ENCODE assay signal across 9 mouse cellular contexts in genomic region chr7:144587291-144587690, GRCm38 (mm10). TPM values are rescaled to one million over a fixed set of nuclear protein-coding genes. Genes with fewer than 3 reads are reported as not detected.
DNase-seq lines count a peak whose midpoint lies in the region; ATAC-seq and TF ChIP-seq lines count a peak whose summit lies in the region.
"Had no signal": no experiment of that assay in that cellular context is flagged by ENCODE, and none has a peak within 500 bp of the region (broad histone marks: within the 10 kb centered on the region; RNA-seq: fewer than 3 reads in every experiment).

No protein-coding gene starts in this region.

- peak; percentile 51 to 79 for DNase-seq in adrenal gland, adult (ENCODE audit: inconsistent age in 2 of 2, low spot score in 1 of 2)
- no peak for DNase-seq in adrenal gland, adult 8-10 months
- peak; percentile 66 for DNase-seq in kidney, postnatal 0 days (ENCODE audit: low spot score)
- peak; percentile 59 for DNase-seq in adrenal gland, postnatal 25 days
- peak; percentile 69 to 78 for DNase-seq in layer of hippocampus, postnatal 10 days (ENCODE audit: low spot score in 2 of 2)
- peak; percentile 71 for DNase-seq in retina, embryonic 14.5 days (ENCODE audit: low spot score)
- no peak for DNase-seq in natural killer cell, adult 2 months (ENCODE audit: low spot score in 2 of 2)

- 0 out of 2 replicates have a peak, but pooled peaks cover 6% of the 10 kb centered on the region for H3K4me1 ChIP-seq in kidney, postnatal 0 days (replicated peaks; ENCODE audit: insufficient read depth, low read length)
- peaks cover 7% of the 10 kb centered on the region; the same call in 1 of the 2 replicates for H3K4me1 ChIP-seq in kidney, embryonic 14.5 days (ENCODE audit: control insufficient read depth, insufficient read depth, low read length)

- whole genome bisulfite sequencing in kidney, postnatal 0 days, result 39% methylated on average over 2 of the region's 2 CpGs
- 33% methylated on average over 2 of the region's 2 CpGs for WGBS in kidney, embryonic 14.5 days

- no peaks in the 10 kb centered on the region for H3K27me3 ChIP-seq in kidney, postnatal 0 days (ENCODE audit: insufficient read depth, low read length)
- no peaks in the 10 kb centered on the region for H3K27me3 ChIP-seq in kidney, embryonic 14.5 days (ENCODE audit: control insufficient read depth, insufficient read depth, low read length)
- H3K27me3 ChIP-seq: limb, embryonic 12.5 days had no signal

- H3K27ac ChIP-seq in kidney, postnatal 0 days, result no peak overlapping the region
- H3K27ac ChIP-seq in kidney, embryonic 14.5 days (ENCODE audit: low read depth, low read length), result no peak overlapping the region
- H3K27ac ChIP-seq: limb, embryonic 12.5 days had no signal

- peak; percentile 74 for TF ChIP-seq CTCF in kidney, postnatal 0 days (IDR thresholded peaks at IDR 0.05; ENCODE audit: low read depth)

- no peak overlapping the region for H3K9ac ChIP-seq in kidney, postnatal 0 days (ENCODE audit: low read depth, low read length)
- H3K9ac ChIP-seq in kidney, embryonic 14.5 days (ENCODE audit: low read depth, low read length), result no peak overlapping the region
- H3K9ac ChIP-seq: limb, embryonic 12.5 days had no signal

- no peak overlapping the region for H3K4me3 ChIP-seq in kidney, postnatal 0 days (replicated peaks; ENCODE audit: low read depth, low read length)
- no peak overlapping the region for H3K4me3 ChIP-seq in kidney, embryonic 14.5 days (ENCODE audit: low read length)
- H3K4me3 ChIP-seq: limb, embryonic 12.5 days had no signal

- H3K4me2 ChIP-seq in kidney, postnatal 0 days (ENCODE audit: low read length), result no peak overlapping the region
- no peak overlapping the region for H3K4me2 ChIP-seq in kidney, embryonic 14.5 days (replicated peaks; ENCODE audit: low read depth, low read length)
- H3K4me2 ChIP-seq: limb, embryonic 12.5 days had no signal

- H3K36me3 ChIP-seq in kidney, postnatal 0 days (ENCODE audit: insufficient read depth, low read length), result no peaks in the 10 kb centered on the region
- H3K36me3 ChIP-seq in kidney, embryonic 14.5 days (ENCODE audit: control insufficient read depth, insufficient read depth, low read length), result peaks cover under 1% of the 10 kb centered on the region; the same call in 1 of the 2 replicates
- H3K36me3 ChIP-seq: limb, embryonic 12.5 days had no signal

- H3K9me3 ChIP-seq in kidney, postnatal 0 days (replicated peaks; ENCODE audit: low read length), result no peaks in the 10 kb centered on the region
- H3K9me3 ChIP-seq in kidney, embryonic 14.5 days (ENCODE audit: control insufficient read depth, low read length), result no peaks in the 10 kb centered on the region
- H3K9me3 ChIP-seq: limb, embryonic 12.5 days had no signal

- no peak for ATAC-seq in kidney, postnatal 0 days (replicated peaks; ENCODE audit: low FRiP score, low read depth)
- ATAC-seq in kidney, embryonic 14.5 days (ENCODE audit: low FRiP score, low TSS enrichment), result no peak

RNA-seq across cellular contexts. Expression of gene Fadd, which starts 5.0 kb away (rescaled TPM):
- 10 to 100 TPM; 13.2 to 14.9 (median 13.8) TPM for total RNA-seq in adrenal gland, adult 8-10 months (2022)
- 12.6 and 13.1 TPM in 2 replicates for polyA plus RNA-seq in kidney, postnatal 0 days (2015; fragmentation: Nextera tagmentation; extraction: Ambion mirVana)
- polyA plus RNA-seq in kidney, embryonic 14.5 days (2014; fragmentation: Nextera tagmentation; extraction: Ambion mirVana), result 10.9 and 15.2 TPM in 2 replicates
- 13.5 and 17.1 TPM in 2 replicates for total RNA-seq in adrenal gland, postnatal 25 days (2021)
- total RNA-seq in layer of hippocampus, postnatal 10 days (2021), result 1 to 10 TPM; 2.9 to 3.1 TPM

RNA-seq across cellular contexts. Expression of gene Ppfia1, which starts 33.8 kb away (rescaled TPM):
- total RNA-seq in adrenal gland, adult 8-10 months (2022), result 10 to 100 TPM; 48.2 to 63.2 (median 54.5) TPM
- polyA plus RNA-seq in kidney, postnatal 0 days (2015; fragmentation: Nextera tagmentation; extraction: Ambion mirVana), result 27.6 and 31.2 TPM in 2 replicates
- 31.1 and 51.5 TPM in 2 replicates for polyA plus RNA-seq in kidney, embryonic 14.5 days (2014; fragmentation: Nextera tagmentation; extraction: Ambion mirVana)
- 61.7 and 66.6 TPM in 2 replicates for total RNA-seq in adrenal gland, postnatal 25 days (2021)
- 10 to 100 TPM; 35.8 to 41.2 TPM for total RNA-seq in layer of hippocampus, postnatal 10 days (2021)

Comparison
In these comparisons a context has a peak if more than half of its experiments do, and no peak if none do; other contexts are left out.
1. DNase-seq: peak in adrenal gland, adult (2 of 2), kidney, postnatal 0 days (single experiment), adrenal gland, postnatal 25 days (single experiment), layer of hippocampus, postnatal 10 days (2 of 2) and retina, embryonic 14.5 days (single experiment); none in adrenal gland, adult 8-10 months (single experiment) and natural killer cell, adult 2 months (0 of 2).